Mouse (Mus musculus): ENCODE measurements around the gene Cox15.

Cox15 gene

DNA sequence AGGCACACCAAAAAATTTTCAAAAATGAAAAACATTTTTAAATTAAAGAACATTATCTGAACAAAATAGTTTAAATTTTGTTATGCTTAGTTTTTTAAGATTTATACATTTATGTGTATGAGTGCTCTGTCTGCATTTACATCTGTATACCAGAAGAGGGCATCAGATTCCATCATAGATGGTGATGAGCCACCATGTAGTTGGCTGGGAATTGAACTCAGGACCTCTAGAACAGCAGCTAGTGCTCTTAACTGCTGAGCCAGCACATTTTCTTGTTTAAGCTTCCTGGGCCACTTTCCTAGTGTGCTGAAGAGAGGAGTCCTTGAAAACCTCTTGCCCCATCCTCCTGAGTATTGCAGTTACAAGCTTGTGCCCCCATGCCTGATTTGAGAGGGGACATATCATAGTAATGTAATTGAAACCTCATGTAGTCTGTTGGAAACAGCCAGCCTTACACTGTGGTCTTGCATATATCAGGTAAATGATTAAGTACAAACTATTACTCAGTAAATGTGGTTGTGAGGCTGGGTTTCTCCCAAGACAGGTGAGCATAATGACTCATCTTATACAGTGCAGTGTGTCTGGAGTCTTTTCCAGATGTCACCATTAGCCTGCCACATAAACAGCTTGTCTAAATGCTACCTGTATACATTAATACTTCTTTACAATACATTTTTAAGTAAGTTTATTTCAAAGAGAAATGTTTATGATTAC, 8.9 kb upstream of the Cox15 start:
- DNase-seq (ENCODE audit: low read depth, low spot score), result peak; percentile 30

GRCm38 (mm10) chr19:43760504-43760903, 7.7 kb upstream of the Cox15 start:
- peak; percentile 85 for DNase-seq (ENCODE audit: low read depth, low spot score)

DNA sequence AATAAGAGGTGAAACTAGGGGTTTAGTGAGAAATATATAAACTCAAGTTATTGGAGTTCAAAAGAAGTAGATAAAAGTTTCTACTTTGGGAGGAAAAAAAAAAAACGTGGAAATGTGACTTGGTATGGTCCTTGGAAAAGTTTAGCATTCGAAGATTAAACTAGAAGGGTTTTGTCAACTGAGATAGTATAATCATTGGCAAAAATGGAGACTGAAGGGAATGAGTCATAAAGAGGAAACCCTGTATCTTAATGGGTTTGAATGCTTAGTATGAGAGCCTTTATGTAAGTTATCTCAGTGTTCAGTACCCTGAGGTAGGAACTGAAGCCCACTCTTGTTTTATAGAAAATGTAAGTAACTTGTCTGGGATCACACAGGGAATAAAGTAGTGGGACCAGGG, 2.1 kb upstream of the Cox15 start:
- DNase-seq (ENCODE audit: low read depth, low spot score), result no peak

DNA sequence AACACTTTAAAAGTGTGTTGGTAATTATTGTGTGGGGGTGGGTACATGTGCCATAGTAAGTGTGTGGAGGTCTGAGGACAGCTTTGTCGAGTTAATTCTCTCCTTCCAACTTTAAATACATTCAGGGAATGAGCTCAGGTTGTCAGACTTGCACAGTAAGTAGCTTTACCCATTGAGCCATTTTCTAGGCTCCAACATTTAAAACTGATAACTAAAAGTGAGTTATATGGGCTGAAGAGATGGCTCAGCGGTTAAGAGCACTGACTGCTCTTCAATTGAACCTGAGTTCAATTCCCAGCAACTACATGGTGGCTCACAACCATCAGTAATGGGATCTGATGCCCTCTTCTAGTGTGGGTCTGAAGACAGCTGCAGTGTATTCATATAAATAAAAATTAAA, 1.4 kb upstream of the Cox15 start:
- no peak for DNase-seq (ENCODE audit: low read depth, low spot score)

DNA sequence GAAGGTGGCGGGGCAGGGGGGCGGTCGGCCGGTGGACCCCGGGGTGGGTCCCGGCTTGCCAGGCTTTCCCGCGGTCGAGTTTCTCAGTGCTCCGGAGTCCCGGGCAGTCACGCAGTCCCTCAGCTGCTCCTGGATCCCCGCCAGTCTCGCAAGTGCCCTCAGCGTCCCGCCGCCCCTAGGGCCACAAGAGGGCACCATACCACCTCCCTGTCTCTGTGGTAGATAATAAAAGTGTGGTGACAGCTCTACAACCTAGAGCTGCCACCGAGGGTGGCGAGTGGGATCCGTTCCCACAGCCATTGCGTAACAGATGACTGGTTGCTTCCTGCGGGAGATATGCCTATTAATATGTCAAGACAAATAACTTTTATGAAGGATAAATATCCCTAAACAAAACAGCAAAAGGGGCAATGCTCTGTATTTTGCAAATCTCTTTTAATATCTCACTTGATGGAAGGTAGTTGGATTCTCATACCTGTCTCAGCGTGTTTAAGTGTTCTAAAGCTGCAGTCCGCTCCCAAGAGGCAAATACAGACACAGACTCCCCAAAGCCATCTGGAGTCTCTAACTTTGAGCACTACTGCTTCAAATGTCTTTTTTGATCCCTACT, 531 bp upstream of the Cox15 start:
- DNase-seq (ENCODE audit: low read depth, low spot score), result peak; percentile 92

- DNase-seq (ENCODE audit: low read depth, low spot score), result no peak
These were observed 2.8 kb downstream of the Cox15 start for GRCm38 (mm10) chr19:43750008-43750407.

DNA sequence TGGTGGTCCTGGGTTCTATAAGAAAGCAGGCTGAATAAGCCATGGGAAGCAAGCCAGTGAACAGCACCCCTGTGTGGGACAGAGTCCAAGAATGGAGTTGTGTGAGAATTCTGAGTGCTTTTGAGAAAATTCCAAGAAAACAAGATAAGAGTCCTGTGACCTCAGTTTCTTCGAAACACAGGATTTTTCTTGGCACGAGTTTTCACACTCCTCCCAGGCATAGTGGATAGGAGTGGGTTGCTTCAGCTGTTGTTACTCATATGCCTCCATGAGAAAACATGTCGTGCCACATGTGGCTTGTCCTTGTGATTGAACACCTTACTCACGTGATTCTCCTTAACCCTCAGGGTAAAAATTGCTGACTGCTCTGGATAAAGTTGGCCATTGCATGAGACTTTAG, 4.9 kb downstream of the Cox15 start:
- DNase-seq (ENCODE audit: low read depth, low spot score), result no peak

- DNase-seq (ENCODE audit: low read depth, low spot score), result no peak
These were observed 7.1 kb downstream of the Cox15 start for GRCm38 (mm10) chr19:43745740-43746139.

DNA sequence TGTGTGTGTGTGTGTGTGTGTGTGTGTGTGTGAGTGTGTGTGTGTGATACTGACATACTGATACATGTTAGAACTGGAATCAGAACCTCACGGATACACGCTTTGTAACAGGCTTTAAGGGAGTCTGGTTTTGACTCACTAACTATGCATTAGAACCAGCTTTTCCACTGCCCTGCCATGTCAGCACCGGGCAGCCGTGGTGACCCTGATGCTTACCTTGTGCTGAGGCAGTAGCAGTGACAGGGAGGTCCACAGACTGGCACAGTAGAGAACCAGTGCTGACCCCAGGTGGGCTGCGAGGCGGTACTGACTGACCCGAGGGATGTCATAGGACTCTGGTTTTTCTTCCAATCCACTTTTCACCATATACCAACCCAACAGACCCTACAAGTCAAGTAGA, 9.4 kb downstream of the Cox15 start:
- no peak for DNase-seq (ENCODE audit: low read depth, low spot score)

GRCm38 (mm10) chr19:43738409-43738808, 14.4 kb downstream of the Cox15 start:
- DNase-seq (ENCODE audit: low read depth, low spot score), result no peak

DNA sequence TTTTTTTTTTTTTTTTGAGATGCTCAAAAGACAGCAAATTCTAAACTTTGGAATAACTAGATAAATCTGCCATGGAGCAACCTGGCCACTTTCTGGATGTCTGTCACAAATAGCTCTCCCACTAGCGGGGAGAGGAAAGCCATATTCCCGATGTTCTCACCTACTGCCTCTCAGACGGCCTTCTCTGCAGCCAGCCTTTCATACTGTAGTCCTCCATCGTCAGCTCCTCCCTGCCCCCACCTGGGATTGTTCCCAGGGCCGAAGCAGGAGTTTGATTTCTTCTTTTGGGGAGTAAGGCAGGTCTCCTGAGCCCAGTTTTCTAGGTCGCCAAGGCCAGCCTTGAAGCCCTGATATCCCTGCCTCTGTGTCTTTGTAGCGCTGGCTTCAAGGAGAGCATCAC, 21.6 kb downstream of the Cox15 start:
- DNase-seq (ENCODE audit: low read depth, low spot score), result no peak

DNA sequence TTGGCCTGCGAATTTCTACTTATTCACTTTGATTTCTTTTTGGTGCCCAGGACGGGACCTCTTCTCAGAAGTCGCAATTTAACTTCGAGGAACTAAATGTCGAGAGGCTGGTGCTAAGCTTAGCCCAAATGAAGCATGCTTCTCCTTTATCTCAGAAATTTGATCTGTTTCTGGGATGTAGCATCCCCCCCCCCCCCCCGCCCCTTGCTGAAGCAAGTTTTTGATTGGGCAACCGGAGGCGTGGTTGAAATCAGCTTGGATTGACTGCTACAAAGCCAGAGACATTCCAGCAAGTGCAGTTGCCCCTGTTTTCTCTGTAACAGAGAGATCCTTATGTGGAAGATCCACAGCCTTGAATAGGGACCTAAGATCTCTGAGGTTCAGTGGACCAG, 22.8 kb downstream of the Cox15 start:
- DNase-seq (ENCODE audit: low read depth, low spot score), result peak; percentile 20

DNA sequence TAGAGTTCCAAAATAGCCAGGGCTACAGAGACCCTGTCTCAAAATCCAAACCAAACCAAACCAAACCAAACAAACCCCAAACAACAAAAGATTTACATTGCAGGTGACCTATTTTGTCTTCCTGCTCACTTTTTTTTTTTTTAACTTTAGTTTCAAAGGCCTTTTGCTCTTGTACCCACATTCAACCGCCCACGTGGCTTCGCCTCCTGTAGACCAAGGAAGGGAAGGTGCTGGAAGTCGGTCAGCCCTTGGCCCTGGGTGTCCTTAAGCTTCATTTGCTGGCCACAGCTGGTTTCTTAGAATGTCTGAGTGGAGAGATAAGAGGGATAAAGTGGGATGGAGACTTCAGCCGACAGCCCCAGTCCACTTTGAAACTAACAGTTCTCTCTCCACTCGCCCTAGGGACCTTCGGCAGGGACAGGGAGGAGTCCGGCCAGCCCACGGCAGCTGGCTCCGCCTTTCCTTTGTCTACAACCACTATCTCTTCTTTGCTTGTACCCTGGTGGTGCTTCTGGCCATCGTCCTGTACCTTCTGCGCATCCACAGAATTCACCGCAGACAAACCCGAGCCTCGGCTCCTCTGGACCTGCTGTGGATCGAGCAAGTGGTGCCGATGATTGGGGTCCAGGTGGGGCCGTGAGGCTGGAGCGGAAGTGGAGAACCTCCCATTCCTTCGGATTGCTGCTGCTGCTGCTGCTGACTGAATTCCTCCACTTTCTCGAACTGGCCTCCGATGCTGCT, 23.3 kb downstream of the Cox15 start:
- DNase-seq (ENCODE audit: low read depth, low spot score), result peak; percentile 61

DNA sequence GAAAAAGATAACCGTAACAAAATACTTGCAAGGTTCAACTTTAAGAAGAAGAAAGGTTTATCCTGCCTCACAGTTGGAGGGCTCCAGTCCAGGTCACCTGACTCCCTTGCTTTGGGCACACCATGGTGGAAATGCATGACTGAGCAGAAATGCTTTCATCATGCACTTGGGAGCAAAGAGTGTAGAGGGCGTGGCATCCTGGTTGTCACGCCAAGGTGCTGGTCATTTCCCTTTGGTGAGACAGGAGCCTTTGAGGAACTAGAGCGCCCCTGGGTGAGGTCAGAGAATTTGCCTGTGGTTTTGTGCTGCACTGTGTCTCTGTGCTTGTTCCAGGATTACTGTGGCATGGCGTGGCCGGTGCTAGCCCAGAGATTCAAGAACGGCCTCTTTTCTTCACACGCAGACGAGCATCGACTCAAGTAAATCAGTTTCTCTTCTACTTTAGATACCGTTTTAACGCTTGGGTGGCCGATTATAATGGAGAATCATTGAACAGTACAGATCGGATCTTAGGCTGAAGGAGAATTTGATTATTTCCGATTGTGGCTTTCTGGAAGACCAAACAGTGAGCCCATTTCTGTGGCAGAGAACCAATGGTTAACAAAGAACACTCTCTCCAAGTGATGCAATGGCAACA, 26.2 kb downstream of the Cox15 start:
- DNase-seq (ENCODE audit: low read depth, low spot score), result peak; percentile 64

GRCm38 (mm10) chr19:43724821-43725220, 28.0 kb downstream of the Cox15 start:
- DNase-seq (ENCODE audit: low read depth, low spot score), result peak; percentile 25

GRCm38 (mm10) chr19:43724194-43724593, 28.6 kb downstream of the Cox15 start:
- DNase-seq (ENCODE audit: low read depth, low spot score), result no peak

GRCm38 (mm10) chr19:43723501-43723900, 29.3 kb downstream of the Cox15 start:
- DNase-seq (ENCODE audit: low read depth, low spot score), result no peak

DNA sequence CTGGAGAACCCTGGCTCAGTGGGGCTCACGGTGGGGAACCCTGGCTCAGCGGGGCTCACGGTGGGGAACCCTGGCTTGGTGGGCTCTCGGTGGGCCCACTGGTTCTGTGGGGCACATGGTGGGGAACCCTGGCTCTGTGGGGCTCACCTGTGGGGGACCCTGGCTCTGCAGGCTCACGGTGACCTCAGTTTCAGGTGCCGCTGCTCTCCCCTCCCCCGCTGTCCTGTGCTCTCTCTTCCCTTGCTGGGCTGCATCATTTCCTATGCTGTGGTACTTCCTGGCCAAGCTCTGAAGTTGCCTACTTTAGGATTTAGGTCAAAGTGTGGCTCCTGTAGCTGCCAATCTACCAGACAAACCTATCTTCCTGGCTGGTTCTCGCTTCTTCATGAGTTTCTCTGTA, 29.9 kb downstream of the Cox15 start:
- no peak for DNase-seq (ENCODE audit: low read depth, low spot score)

DNA sequence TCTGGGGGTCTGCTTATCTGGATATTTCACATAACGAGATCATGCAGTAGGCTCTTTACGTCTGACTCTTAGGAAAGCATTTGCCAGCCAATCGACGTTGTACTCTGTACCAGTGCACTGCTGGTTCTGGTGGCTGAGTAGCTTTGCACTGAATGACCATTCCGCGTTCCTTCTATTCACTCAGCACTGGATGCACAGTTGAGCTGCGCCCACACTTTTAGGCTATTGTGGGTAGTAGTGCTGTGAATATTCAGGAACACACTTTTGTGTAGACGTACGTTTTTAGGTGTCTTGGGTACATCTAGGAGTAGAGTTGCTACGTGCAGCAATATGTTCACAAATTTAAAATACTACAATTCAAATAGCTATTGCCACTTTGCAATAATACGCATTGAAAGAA, 32.7 kb downstream of the Cox15 start:
- no peak for DNase-seq (ENCODE audit: low read depth, low spot score)

DNA sequence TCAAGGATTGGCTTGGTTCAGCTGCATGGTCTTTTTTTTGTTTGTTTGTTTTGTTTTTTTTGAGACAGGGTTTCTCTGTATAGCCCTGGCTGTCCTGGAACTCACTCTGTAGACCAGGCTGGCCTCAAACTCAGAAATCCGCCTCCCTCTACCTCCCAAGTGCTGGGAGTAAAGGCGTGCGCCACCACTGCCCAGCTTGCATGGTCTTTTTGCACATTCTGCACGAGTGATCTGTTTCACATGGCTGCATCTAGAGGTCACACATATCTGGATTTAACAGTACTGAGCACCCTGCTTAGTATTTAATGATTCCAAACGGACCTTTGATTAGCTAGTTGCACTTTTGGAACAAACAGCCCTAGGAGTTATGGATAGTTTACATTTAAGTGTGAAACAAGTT, 40.8 kb downstream of the Cox15 start:
- DNase-seq (ENCODE audit: low read depth, low spot score), result no peak

DNA sequence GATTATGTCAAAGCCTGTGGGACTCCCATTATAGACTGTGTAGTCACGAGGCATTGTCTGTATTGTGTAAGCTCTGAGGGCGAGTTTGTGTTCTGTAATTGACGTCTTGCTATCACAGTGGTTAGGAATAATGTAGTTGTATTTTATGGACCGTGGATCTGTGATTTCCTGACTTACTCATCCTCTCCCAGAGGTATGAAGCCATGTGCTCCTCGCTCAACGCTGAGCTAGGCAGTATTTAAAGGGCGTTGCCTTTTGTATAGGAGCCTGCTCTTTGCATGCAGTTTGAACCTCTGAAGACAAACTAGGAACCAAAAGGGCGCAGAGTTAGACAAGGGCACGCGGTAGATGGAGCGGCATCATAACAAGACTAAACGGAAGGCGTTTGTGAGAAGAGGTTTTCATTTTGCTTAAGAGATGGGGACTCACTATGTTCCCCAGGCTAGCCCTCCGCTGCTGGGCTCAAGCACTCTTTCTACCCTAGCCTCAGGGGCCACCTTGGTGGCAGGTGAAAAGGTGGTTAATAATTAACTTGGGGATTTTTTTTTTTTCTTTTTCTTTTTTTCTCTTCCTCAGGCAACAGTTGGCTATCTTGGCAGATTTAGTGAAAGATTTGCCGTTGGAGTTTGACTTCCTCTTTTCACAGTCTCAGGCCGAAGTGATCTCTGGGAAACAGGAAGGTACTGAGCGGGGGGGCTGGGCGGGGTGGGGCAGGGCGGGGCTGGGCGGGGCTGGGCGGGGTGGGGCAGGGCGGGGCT, 41.5 kb downstream of the Cox15 start:
- no peak for DNase-seq (ENCODE audit: low read depth, low spot score)

GRCm38 (mm10) chr19:43709317-43709716, 43.5 kb downstream of the Cox15 start:
- no peak for DNase-seq (ENCODE audit: low read depth, low spot score)
